In the genomic region with DNA sequence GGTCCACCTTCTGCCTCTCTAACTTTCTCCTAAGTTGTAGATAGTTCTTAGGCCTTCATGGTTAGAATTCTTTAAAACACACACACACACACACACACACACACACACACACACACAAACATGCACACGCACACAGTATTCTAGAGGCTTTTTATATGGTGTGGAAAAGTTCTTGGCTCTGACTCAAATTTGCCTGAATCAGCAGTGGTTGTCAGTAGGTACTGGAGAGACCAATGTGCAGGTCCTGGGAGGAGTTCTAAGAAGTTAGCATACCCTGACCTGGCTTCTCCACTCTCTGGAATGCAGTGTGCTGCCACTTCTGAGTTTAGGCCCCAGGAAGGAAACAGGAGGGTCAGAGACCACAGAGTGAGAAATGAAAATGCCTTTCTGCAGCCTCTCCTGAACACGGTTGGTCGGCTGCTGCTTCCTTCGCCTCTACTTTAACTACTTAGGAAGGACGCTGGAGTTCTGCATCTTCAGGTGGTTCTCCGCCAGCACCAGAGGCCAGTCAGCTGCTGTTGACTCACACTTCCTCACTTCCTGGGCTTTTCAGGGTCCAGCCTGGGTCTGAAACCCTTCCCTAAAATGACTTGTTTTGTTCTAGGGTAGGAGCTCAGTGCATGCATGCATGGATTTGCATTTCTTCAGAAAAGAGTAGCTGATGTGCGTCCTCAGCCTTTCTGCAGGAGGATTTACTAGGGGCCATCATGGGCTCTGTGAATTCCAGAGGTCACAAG, we compare ENCODE assay signal across 12 mouse cellular contexts. TPM values are rescaled to one million over a fixed set of nuclear protein-coding genes. Genes with fewer than 3 reads are reported as not detected.
DNase-seq lines count a peak whose midpoint lies in the region; ATAC-seq and TF ChIP-seq lines count a peak whose summit lies in the region.
"Had no signal": no experiment of that assay in that cellular context is flagged by ENCODE, and none has a peak within 500 bp of the region (broad histone marks: within the 10 kb centered on the region; RNA-seq: fewer than 3 reads in every experiment).

No protein-coding gene starts in this region.

- TF ChIP-seq CTCF in lung, adult 2 months (IDR thresholded peaks at IDR 0.05; ENCODE audit: insufficient read depth, low read length): no peak

- WGBS in lung, adult 2 months: 47% methylated on average over 7 of the region's 7 CpGs

- peak; percentile 10 to 30 for DNase-seq in heart, adult 18-20 months
- DNase-seq in heart, postnatal 14 days: no peak
- DNase-seq in lung, adult 2 months: no peak
- no peak for DNase-seq in lung, adult 18-20 months
- DNase-seq in adrenal gland, adult 2 months: no peak
- DNase-seq in spleen, adult 18-20 months: no peak
- DNase-seq: cerebellum, adult 8-10 months had no signal

- TF ChIP-seq POLR2A in lung, adult 2 months (IDR thresholded peaks at IDR 0.05; ENCODE audit: borderline replicate concordance, extremely low read depth, low read depth, low read length): no peak

- intact Hi-C loops in heart, postnatal 14 days (cut with DNase I): loop anchor here (1.0 kb wide), 1 partner anchor 18 kb away; no protein-coding TSS in a partner anchor

- ATAC-seq in common myeloid progenitor, adult 5-6 weeks (replicated peaks; ENCODE audit: low read depth, poor library complexity, severe bottlenecking): peak; percentile 26; the same call in 1 of the 2 replicates
- ATAC-seq in megakaryocyte, adult 5-6 weeks (ENCODE audit: poor library complexity, severe bottlenecking): peak; percentile 65
- ATAC-seq: forebrain, embryonic 14.5 days; midbrain, embryonic 13.5 days had no signal

- peak overlapping the region; percentile 23 for H3K4me3 ChIP-seq in lung, adult 2 months (replicated peaks; ENCODE audit: extremely low read depth, low read depth, low read length)
- H3K4me3 ChIP-seq: midbrain, embryonic 13.5 days had no signal

- H3K4me1 ChIP-seq in lung, adult 2 months (ENCODE audit: control insufficient read depth, insufficient read depth, low read length): no peaks in the 10 kb centered on the region
- H3K4me1 ChIP-seq: midbrain, embryonic 13.5 days had no signal

RNA-seq across cellular contexts. Expression of a gene that starts 0.7 kb away (rescaled TPM):
- total RNA-seq in heart, adult 18-20 months (2021): 1 to 10 TPM in 1 of 2 experiments, under 1 TPM in 1; 0.75 to 1.3 TPM
- total RNA-seq in heart, postnatal 14 days (2021): under 1 TPM; 0.83 to 0.96 TPM
- 5.6 and 10.4 TPM in 2 replicates for polyA plus RNA-seq in lung, adult 2 months (2012; rRNA removed)
- total RNA-seq in common myeloid progenitor, adult 5-6 weeks (2017): 5.2 and 11.0 TPM in 2 replicates
- total RNA-seq in megakaryocyte, adult 5-6 weeks (2015): 55.5 and 62.1 TPM in 2 replicates
- 24.3 and 30.7 TPM in 2 replicates for total RNA-seq in megakaryocyte, adult 5-6 weeks (2017)
- 1 to 10 TPM in 1 of 2 experiments, under 1 TPM in 1; 0.97 to 1.3 TPM for total RNA-seq in adrenal gland, adult 2 months (2021)
- 0.83 and 1.3 TPM in 2 replicates for polyA plus RNA-seq in adrenal gland, adult 2 months (2012; rRNA removed)

RNA-seq across cellular contexts. Expression of a gene that starts 50.0 kb away (rescaled TPM):
- total RNA-seq in heart, adult 18-20 months (2021): 1 to 10 TPM; 1.1 to 1.7 TPM
- total RNA-seq in heart, postnatal 14 days (2021): 1 to 10 TPM; 1.1 to 1.2 TPM
- polyA plus RNA-seq in lung, adult 2 months (2012; rRNA removed): 1.3 and 1.7 TPM in 2 replicates
- 4.3 and 6.0 TPM in 2 replicates for total RNA-seq in common myeloid progenitor, adult 5-6 weeks (2017)
- 2.1 and 2.2 TPM in 2 replicates for total RNA-seq in megakaryocyte, adult 5-6 weeks (2015)
- total RNA-seq in megakaryocyte, adult 5-6 weeks (2017): 0.98 and 1.2 TPM in 2 replicates
- 1 to 10 TPM; 2.6 to 3.9 TPM for total RNA-seq in adrenal gland, adult 2 months (2021)
- 2.2 and 2.3 TPM in 2 replicates for polyA plus RNA-seq in adrenal gland, adult 2 months (2012; rRNA removed)

RNA-seq across cellular contexts. Expression of a gene that starts 51.9 kb away (rescaled TPM):
- 100 to 1,000 TPM; 181 to 202 TPM for total RNA-seq in heart, adult 18-20 months (2021)
- 100 to 1,000 TPM; 199 to 202 TPM for total RNA-seq in heart, postnatal 14 days (2021)
- 1.8 and 5.6 TPM in 2 replicates for polyA plus RNA-seq in lung, adult 2 months (2012; rRNA removed)
- 0.14 TPM in 1 of 2 replicates, not detected in the other for total RNA-seq in common myeloid progenitor, adult 5-6 weeks (2017)
- not detected in 2 replicates for total RNA-seq in megakaryocyte, adult 5-6 weeks (2015)
- not detected in 2 replicates for total RNA-seq in megakaryocyte, adult 5-6 weeks (2017)
- 1 to 10 TPM in 1 of 2 experiments, under 1 TPM in 1; 0.89 to 3.0 TPM for total RNA-seq in adrenal gland, adult 2 months (2021)
- polyA plus RNA-seq in adrenal gland, adult 2 months (2012; rRNA removed): not detected in 2 replicates
- total RNA-seq: neutrophil, adult 5-6 weeks had no signal
- polyA plus RNA-seq: midbrain, embryonic 13.5 days had no signal

Comparison
In these comparisons a context has a peak if more than half of its experiments do, and no peak if none do; other contexts are left out.
1. DNase-seq: peak in heart, adult 18-20 months (2 of 2); none in heart, postnatal 14 days (0 of 2), lung, adult 2 months (single experiment), lung, adult 18-20 months (0 of 2), adrenal gland, adult 2 months (single experiment) and spleen, adult 18-20 months (0 of 2).
2. RNA of a gene that starts 51.9 kb away (total RNA-seq): 181 to 202 TPM in heart, adult 18-20 months and 199 to 202 TPM in heart, postnatal 14 days; 0.89 to 3.0 TPM in adrenal gland, adult 2 months, 0.14 TPM in common myeloid progenitor, adult 5-6 weeks and not detected in megakaryocyte, adult 5-6 weeks; every median in the first group is over 10 times any median in the second.